Mouse (Mus musculus): ENCODE results near the gene Prrc2a. TPM values are rescaled to one million over a fixed set of nuclear protein-coding genes. Genes with fewer than 3 reads are reported as not detected.

Gene Prrc2a
- polyA plus RNA-seq (2014; fragmentation: Illumina TruSeq; extraction: RNeasy Lipid Tissue Mini Kit (QIAGEN cat#74804)) = 10.0 TPM

DNA sequence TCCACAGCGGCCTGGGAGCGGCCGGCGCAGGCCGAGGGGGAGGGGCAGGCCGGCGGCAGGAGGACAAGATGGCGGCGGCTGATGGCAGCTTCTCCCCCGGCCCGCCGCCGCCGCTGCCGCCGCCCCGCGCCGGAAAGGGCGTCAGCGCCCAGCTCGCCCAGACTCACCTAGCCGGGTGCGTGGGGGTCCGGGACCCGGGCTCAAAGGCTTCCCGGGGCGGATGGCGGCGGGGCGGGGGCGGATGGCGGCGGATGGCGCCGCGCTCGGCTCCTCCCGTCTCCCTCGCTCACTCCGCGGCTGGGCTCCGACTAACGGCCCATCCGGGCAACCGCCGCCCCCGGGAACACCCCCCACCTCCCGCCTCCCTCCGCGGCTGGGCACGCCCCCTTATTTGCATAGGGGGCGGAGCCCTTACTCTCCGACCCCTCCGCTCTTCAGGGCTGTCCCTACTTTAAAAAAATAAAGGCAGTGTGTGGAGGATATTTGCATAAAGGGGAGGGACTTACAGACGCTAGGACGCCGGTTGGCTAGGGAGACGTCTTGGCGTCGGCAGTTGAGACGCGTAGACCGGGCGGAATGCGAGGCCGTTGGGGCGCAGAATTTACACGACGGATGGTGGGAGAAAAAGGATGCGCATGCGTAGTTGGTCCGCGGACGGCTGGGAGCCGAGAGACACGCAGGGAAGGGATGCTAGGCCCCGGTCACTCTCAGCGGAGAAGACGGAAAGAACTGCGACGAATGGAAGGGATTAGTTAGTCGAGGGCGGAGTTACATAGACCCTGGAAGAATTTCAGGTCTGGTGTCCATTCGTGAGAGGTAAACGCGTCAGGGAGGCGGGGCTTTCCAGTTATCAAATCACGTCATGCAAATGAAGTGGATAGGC, at the start of gene Prrc2a:
Prrc2a (minus strand) TSS at position 330 of the 883 bp plus-strand sequence.

DNA sequence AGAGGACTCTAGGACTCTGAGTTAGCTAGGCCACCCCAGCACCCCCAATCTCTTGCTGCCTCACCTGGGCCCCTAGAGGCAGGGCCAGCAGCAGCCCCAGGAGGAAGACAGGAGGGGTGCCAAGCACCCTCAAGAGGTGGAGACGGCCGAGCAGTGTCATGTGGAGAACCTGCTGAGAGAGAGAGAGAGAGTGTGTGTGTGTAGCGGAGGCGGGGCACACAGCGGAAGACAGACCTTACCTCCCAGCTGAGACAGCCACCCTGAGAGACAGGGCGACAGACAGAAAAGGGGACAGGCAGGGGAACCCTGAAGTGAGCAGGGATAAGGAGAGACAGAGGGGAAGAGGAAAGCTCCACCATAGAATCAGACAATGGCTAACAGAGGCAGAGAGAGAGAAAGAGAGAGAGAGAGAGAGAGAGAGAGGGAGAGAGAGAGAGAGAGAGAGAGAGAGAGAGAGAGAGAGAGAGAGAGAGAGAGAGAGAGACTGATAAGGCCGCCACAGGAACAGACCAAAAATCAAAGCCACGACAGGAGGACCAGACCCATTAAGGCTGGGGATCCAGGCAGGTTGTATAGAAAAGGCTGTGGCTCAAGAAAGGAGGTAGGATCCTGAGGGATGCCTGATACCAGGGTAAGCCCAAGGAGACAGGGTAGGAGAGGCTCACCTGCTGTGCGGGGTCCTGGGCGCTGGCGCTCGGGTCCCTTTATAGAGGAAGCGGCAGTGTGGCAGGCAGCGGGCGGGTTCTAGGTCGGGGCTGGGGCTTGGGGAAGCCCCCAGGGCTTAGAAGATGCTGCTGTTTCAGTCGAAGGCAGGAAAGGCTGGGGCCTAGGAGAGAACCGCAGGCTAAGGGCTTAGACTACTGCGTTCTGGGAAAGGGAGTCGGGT, 40.0 kb upstream of the Prrc2a start, which contains the start of gene Lta:
Lta (minus strand) TSS at position 858 of the 886 bp plus-strand sequence.

DNA sequence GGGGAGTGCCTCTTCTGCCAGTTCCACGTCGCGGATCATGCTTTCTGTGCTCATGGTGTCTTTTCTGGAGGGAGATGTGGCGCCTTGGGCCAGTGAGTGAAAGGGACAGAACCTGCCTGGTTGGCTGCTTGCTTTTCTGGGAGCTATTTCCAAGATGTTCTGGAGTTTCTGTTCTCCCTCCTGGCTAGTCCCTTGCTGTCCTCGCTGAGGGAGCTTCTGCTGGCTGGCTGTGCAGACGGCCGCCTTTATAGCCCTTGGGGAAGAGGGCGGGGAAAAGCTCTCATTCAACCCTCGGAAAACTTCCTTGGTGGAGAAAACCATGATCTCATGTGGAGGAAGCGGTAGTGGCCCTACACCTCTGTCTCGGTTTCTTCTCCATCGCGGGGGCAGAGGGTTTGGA, 37.1 kb upstream of the Prrc2a start, which contains the start of gene Tnf:
Tnf (minus strand) TSS at position 221 of the 400 bp plus-strand sequence.

DNA sequence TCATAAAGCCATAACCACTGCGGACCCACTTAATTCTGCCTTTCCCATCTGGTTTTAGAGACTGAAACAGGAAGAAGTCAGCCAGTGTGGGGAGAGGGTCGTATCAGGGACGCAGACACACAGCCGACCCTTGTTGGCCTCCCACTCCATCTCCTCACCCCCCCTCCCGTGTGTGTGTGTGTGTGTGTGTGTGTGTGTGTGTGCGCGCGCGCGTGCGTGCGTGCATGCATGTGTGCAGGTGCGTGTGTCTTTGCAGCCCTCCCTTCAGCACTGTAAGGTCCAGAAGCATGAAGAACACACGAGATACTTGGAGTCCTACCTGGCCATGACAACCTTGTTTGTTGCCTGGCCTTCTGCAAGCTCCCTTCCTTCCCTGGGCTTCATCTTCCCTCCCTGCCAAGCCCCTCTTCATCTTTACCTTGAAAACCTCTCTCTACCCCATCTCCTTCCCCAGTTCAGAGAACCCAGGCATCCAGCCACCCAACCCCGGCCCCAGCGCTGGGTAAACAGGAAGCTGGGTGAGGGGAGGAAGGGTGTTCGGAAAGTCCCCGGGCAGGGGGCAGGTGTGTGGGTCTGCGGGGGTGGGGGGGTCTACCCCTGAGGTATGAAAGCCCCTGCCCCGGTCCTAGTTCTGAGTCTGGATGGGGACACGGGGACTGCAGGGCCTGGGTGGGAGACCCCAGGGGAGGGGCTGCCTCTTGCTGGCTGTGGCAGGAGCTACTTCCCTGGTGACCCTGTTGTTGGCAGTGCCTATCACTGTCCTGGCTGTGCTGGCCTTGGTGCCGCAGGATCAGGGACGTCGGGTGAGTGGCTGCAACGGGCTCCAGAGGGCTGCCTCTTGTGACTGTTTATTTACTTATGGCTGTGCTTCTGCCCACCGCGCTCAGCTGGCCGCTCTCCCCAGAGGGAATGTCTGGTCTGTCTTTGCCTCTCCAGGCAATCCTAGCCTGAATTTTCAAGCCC, 29.5 kb upstream of the Prrc2a start, which contains the start of gene Ltb:
Ltb (plus strand) TSS at position 559 of the 963 bp plus-strand sequence.

DNA sequence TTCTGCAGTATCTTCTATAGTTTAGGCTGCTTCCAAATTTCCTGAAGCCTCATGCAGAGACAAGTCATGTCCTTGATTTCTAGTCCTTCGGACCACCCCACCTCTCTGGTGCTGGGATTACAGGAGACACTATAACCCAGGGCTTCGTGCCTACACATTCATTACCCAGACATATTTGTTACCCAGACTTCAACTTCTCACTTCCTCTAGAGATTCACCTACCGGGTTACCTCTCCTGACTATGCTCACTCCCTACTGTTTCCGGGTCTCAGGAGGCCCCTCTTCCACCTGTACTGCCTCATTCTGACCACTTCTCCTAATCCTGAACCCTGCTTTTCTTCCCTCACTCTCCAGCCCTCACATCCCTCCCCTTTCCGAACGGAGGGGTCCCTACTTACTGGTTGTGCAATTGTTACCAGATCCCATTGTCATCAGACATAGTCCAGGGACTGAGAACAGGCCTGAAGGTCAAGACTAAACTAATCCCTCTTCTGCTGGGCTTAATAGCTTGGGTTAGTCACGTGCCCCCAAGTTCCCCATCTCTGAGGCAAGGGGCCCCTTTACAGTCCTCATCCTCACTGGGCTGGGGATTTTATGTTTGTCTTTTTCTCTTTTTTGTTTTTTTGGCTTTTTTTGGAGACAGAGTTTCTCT, 23.4 kb upstream of the Prrc2a start, which contains the start of gene Lst1:
Lst1 (minus strand) TSS at position 481 of the 652 bp plus-strand sequence.

DNA sequence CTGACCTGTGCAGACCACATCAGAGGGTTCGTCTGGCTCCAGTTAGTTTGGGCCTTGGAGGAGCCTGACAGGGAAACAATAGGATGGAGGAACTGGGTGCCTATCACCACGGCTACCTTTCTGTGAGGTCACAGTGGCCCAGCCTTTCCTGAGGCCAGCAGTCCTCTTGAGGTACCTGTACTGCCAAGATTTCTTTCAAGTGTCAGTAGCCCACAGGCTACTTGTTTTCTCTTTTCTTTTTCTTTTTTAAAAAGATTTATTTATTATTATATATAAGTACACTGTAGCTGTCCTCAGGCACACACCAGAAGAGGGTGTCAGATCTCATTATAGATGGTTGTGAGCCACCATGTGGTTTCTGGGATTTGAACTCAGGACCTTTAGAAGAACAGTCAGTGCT, 11.3 kb upstream of the Prrc2a start, which contains the start of gene Aif1:
Aif1 (minus strand) TSS at position 101 of the 400 bp plus-strand sequence.

DNA sequence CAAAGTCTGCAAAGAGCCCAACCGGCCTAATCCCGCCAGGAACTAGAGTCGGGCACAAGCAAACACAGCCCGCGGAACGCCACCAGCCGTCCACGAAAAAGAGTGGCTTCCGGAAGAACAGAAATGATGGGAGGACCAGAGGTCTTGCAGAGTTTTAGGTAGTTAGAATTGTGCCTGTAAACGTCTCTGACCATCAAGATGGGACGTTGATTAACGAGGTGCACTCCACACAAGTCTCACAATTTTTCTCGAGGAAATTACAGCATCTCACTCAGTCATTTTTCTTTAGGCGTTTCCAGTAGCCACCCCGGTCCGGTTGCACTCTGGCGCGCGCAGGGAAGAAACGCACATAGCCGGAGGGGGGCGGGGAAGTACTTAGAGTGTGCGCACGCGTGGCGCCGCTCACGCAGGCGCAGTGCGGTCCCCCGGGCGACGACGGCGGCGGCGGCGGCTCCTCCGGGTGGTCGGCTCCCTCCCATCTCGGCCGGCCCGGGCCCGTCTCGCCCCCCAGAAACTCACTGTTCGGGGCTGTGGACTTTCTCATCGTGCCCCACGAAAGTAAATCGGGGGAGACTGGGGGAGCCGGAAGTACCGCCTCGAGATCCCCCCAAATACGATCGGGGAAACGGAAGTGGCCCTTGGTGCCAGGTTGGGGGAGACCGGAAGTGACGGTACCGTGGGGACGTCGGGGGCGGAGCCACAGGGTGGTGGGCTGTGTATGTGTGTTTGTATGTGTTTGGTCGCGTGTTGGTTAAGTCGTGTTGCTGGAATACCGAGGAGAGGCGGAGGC, 29.7 kb downstream of the Prrc2a start, which contains the start of gene Bag6:
Bag6 (plus strand) TSS at position 378 of the 790 bp plus-strand sequence.

DNA sequence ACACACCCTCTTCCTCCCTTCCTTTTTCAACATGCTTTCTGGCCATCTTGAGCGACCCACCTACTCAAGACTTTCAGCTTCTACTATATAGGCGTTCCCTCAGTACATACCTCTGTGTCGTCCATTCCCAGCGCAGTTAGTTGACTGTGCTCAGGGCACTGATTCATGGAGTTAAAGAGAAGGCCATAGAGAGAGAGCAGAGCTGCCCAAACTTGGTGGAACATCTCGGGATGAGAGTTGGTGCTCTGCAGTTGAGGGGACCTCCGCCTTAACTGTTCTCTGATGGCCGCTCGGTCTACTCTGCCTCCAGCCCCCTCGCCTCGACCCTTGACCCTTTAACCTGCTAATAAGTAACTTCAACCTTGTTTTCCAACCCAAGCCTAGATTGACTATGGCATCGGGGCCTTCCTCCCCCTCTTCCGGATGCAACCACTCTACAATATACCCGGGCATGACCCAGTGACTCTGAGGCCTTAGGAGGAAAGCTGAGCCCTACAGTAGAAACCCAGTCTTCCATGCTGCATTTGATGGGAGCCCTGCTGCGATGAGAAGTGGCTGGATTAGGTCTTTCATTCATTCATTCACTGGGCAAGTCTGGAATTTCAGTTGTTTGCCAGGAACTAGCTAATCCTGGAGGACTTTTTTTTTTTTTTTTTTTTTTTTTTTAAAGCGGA, 33.1 kb downstream of the Prrc2a start, which contains the start of gene Apom:
Apom (minus strand) TSS at position 551 of the 674 bp plus-strand sequence.

DNA sequence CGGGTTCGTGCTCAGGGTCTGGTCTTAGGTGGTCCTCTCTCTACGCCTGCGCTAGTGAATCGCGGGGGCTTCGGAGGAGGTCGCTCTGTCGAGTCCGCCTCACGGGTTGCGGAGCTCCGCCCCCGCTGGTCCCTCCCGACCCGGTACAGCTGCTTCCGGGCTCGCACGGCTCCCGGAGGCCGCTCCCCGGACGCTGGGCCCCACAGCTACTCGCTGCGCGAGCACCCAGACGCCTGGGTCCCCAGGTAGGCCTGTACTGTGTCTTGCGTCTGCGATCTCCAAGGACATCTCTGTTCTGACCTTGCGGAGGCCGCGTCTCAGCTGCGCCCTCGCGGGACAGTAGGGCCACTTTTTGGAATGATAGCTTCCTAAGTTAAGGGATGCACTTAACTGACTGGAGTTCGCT, 38.5 kb downstream of the Prrc2a start, which contains the start of gene D17H6S53E:
D17H6S53E (plus strand) TSS at position 168 of the 406 bp plus-strand sequence.

DNA sequence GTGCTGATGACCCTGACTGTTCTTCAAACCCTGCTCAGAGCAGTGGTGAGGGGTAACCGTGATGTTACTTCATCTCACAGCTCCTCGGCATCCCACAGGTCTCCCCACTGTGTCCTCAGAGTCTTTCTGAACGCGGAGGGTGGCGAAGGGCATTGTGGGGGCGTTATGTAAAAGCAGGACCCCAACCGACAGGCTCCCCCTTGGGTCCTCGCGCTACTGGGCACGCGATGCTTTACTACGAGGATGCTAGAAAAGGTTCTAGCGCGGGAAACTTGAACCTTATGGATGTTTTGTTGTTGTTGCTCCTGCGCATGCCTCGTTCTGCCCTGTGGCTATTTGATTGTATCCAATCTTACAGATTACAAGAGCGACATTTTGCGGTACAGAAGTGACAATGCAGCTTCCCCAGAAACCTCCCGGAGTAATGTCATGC, 42.8 kb downstream of the Prrc2a start, which contains the start of gene Csnk2b:
Csnk2b (minus strand) TSS at position 183 of the 433 bp plus-strand sequence.

DNA sequence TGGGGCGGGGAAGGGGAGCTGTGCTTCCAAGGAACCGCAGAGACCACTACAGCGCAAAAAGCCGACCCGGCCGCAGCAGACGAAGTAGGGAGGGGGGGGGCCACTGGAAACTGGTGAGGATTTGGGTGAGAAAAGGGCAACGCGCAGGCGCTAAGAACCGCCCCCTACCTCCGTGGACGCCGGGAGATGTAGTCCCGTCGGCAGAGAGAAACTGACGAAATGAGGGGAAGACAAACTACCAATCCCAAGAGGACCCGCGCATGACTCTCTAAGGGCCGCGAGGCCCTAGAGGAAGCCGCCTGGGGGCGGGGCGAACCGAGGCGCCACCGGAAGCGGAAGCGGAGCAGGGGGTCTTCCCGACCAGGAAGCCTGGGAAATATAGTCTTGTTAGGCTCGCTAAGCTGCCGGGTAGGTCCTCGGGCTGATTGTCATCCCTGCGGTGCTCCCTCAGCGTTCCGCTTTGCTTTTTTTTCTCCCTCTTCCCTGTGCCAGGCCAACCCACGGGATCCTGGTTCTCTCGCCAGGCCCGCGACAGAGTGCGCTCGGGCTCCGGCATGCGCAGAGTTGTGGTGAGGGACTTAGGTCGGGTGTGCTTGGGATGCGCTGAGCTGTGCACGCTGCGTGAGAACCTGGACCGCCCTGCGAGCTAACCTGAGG, 43.4 kb downstream of the Prrc2a start, which contains the start of gene Gpank1:
Gpank1 (plus strand) TSS at position 313 of the 657 bp plus-strand sequence.

DNA sequence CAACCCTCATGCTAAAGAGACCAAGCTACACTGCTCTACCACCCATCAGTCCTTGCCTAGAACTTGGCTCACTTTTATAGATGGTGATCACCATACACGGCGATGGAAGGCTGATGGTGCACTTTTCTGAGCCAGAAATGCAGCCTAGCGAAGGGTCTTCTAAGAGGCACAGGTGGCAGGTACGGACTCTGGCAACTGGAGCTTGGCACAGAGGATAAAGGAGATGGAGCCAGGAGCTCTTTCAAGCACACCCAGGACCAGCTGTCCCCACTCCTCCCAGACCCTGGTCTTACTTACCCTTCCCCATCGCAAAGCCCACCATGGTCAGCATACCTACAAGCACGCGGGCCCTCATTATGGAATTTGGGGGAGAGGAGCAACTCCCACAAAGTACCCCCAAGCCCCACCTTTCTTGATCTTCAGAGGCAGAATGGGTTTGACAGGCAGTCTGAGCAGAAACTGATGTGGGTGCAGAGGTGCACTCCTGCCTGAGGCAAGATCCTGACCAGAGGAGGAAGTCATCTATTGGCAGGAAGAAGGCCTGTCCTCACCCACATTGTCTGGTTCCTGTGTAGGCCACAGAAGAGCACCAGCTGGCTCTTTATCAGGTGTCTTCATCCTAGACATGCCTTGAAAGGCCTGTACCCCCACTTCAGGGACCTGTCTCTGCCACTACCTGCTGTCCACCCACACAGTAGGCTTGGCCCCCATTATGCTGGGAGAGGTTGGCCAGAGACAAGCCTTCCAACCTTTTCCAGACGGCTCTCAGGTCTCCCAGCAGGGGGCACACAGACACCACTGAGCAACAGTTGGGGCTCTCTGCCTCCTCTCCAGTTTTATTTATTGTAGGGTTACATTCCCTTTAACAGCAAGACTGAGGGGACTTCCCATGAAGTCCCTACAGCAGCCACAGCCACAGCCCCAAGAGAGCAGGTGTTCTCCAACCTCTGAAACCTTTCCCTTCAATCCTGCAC, 49.4 kb downstream of the Prrc2a start, which contains the start of gene Ly6g5b:
Ly6g5b (minus strand) TSS at position 383 of the 974 bp plus-strand sequence.

DNA sequence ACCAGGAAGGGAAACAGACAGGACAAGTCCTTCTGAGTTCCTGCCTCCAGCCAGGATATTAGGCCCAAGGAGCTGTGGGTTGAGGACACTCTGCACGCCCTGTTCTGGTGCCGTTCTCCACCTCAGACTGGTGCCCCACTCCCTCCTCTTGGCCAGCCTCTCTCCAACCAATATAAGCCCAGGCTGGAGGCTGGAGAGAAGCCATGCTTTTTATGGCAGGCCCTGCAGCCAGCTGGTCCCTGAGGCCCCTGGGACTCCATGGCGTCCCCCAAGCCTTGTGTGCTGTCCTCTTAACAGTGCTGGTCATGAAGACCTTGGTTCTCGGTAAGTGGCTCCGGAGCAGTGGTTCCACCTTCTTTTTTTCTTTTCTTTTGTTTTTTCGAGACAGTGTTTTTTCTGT, 56.6 kb downstream of the Prrc2a start, which contains the start of gene Ly6g5c:
Ly6g5c (plus strand) TSS at position 183 of the 400 bp plus-strand sequence.

Data from ovary, adult 10 weeks (tissue).